Mouse (Mus musculus) hindbrain, postnatal 0 days (tissue): ENCODE results near the gene Casq2. TPM values are rescaled to one million over a fixed set of nuclear protein-coding genes. Genes with fewer than 3 reads are reported as not detected.

Experiments
- ATAC-seq: fragments of 200-750 bp; cut with Nextera tagmentation; 2 replicates; pipeline ENCODE4 v1.8.0; 2017; ENCODE audit warnings: mild to moderate bottlenecking, moderate TSS enrichment, moderate library complexity
- DNase-seq: peaks from one replicate; pipeline ENCODE4 v3.0.0-alpha.2; 2015; ENCODE audit warnings: low spot score
- H3K27ac ChIP-seq: fragments of 300-500 bp; sonication (generic); 2 replicates; pipeline ENCODE4 v1.5.1; 2014; ENCODE audit warnings: mild to moderate bottlenecking
- H3K27me3 ChIP-seq: fragments of 300-500 bp; sonication (generic); 2 replicates; pipeline ENCODE4 v1.6.1; 2014; ENCODE audit warnings: low read length, mixed read lengths; ENCODE audit not compliant: insufficient read depth
- H3K36me3 ChIP-seq: fragments of 300-500 bp; sonication (generic); 2 replicates; pipeline ENCODE4 v1.6.1; 2014; ENCODE audit warnings: low read length, mixed read lengths; ENCODE audit not compliant: insufficient read depth
- H3K4me1 ChIP-seq: fragments of 300-500 bp; sonication (generic); 2 replicates; pipeline ENCODE4 v1.6.1; 2014; ENCODE audit warnings: antibody characterized with exemption, low read length, mixed read lengths; ENCODE audit not compliant: insufficient read depth
- H3K4me2 ChIP-seq: fragments of 300-500 bp; sonication (generic); 2 replicates; pipeline ENCODE4 v1.6.1; 2014; ENCODE audit warnings: low read depth, mild to moderate bottlenecking, low read length, moderate library complexity, mixed read lengths
- H3K4me3 ChIP-seq: fragments of 300-500 bp; sonication (generic); 2 replicates; pipeline ENCODE4 v1.5.1; 2014; ENCODE audit warnings: low read length
- H3K9ac ChIP-seq: fragments of 300-500 bp; sonication (generic); replicated peaks from 2 replicates; pipeline ENCODE4 v1.6.1; 2014; ENCODE audit warnings: mild to moderate bottlenecking, low read length, moderate library complexity, mixed read lengths
- H3K9me3 ChIP-seq: fragments of 300-500 bp; sonication (generic); 2 replicates; pipeline ENCODE4 v1.6.1; 2016; ENCODE audit warnings: low read length, mixed read lengths
- CTCF ChIP-seq: IDR thresholded peaks from 2 replicates; pipeline ENCODE4 v1.5.1; 2016; ENCODE audit warnings: antibody characterized with exemption, control low read depth, low read depth
- WGBS: fragments of 180-500 bp; shearing (Covaris S2); extraction: QIAGEN DNeasy Blood & Tissue Kit; methylation state at CpG from one replicate; pipeline ENCODE4 v1.1.7; 2014; 5-methylcytosine and 5-hydroxymethylcytosine counted together
- polyA plus RNA-seq: library from polyadenylated mRNA; unstranded; fragments of >200 nt; fragmentation: Nextera tagmentation; extraction: Ambion mirVana; gene quantifications from 2 replicates; pipeline ENCODE4 v1.2.1, GENCODE M21; 2015
- total RNA-seq: library from RNA; depleted of rRNA; stranded (reverse); fragments of >200 nt; gene quantifications from 2 replicates; pipeline ENCODE4 v1.2.3, GENCODE M21; 2014

Casq2 gene
- total and polyA plus RNA-seq, 2 experiments from 2014 or later, result 0.56 to 1.4 TPM

DNA sequence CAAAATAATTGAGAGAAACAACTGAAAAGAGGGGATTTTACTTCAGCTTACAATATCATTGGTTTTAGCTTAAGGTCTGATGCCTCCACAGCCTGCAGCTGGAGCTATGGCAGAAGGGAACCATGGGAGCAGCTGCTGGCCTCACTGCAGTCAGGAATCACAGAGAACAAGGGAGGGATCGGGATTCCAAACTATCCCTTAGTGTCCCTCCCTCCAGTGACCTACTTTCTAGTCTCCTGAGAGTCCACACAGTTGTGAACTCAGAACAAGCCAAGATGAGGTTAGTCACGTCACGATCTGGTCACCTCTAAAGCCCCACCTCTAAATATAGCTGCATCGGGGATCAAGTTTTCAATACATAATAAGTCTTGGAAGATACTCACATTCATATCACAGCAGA, 61.0 kb downstream of the Casq2 start:
- ATAC-seq, result 0 out of 2 replicates have a peak, but pooled peaks have one; percentile 35
- TF ChIP-seq CTCF, result no peak
- 0 out of 2 replicates have a peak, but pooled peaks cover 4% of the 10 kb centered on the region for H3K4me1 ChIP-seq

GRCm38 (mm10) chr3:102149941-102150340, 63.7 kb downstream of the Casq2 start:
- Histone ChIP-seq H3K4me1 (0 out of 2 replicates have a peak, but pooled peaks cover 4% of the 10 kb centered on the region), H3K9ac (no peak overlapping the region), H3K9me3 (no peaks in the 10 kb centered on the region), H3K36me3 (no peaks in the 10 kb centered on the region), H3K27ac (no peak overlapping the region), H3K27me3 (no peaks in the 10 kb centered on the region), H3K4me2 (no peak overlapping the region), H3K4me3 (no peak overlapping the region)
- 60% methylated on average over 7 of the region's 7 CpGs for WGBS
- no peak for DNase-seq
- TF ChIP-seq CTCF, result no peak
- no peak for ATAC-seq

More for the DNA sequence above, 61.0 kb downstream of the Casq2 start:
- Histone ChIP-seq H3K4me2 (no peak overlapping the region), H3K4me3 (no peak overlapping the region), H3K9me3 (no peaks in the 10 kb centered on the region), H3K27me3 (no peaks in the 10 kb centered on the region), H3K27ac (no peak overlapping the region), H3K36me3 (no peaks in the 10 kb centered on the region), H3K9ac (no peak overlapping the region)
- WGBS, result 63% methylated on average over 4 of the region's 4 CpGs
- no peak for DNase-seq

DNA sequence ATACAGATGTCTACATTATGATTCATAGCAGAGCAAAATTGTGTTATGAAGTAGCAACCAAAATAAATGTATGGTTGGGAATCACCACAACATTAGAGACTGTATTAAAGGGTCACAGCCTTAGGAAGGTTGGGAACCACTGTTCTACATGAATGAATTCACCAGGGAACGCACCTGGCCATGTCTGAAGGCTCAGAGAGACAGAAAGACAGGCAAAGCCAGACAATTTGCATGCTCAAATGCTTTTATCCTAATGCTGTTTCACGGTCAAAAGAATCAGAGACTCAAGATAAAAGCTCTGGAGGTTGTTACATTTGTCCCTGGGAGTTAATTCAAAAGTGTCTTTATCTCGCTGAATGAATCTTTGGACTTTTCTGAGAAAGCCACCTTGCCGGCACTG, 65.6 kb downstream of the Casq2 start:
- ATAC-seq (no peak), DNase-seq (no peak)
- H3K4me2 ChIP-seq, result no peak overlapping the region
- H3K9ac ChIP-seq, result no peak overlapping the region
- no peaks in the 10 kb centered on the region for H3K27me3 ChIP-seq
- 0 out of 2 replicates have a peak, but pooled peaks cover under 1% of the 10 kb centered on the region for H3K4me1 ChIP-seq
- no peak overlapping the region for H3K4me3 ChIP-seq
- no peaks in the 10 kb centered on the region for H3K9me3 ChIP-seq
- no peak for TF ChIP-seq CTCF
- no peaks in the 10 kb centered on the region for H3K36me3 ChIP-seq
- 39% methylated on average over 4 of the region's 4 CpGs for WGBS
- no peak overlapping the region for H3K27ac ChIP-seq

DNA sequence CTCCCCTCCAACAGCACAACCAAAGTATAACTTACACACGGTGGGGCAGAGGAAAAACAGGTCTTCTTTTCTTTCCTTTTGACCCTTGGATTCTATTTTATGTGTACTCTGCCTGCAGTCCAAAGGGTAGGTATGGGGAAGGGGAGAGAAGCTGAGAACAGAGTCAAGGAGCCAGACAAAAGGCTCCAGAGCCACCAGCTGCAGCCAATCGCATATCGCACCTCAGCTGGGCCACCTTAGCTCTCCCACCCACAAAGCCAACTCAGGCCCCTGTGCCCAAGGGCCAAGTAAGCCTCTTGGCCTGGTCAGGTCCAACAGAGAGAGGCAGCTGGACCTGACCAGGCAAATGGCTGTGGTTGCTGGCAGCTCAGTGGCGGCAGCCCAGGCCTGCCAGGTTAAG, 66.3 kb downstream of the Casq2 start:
- no peak overlapping the region for H3K27ac ChIP-seq
- H3K9ac ChIP-seq, result no peak overlapping the region
- no peak for ATAC-seq
- H3K4me1 ChIP-seq, result no peaks in the 10 kb centered on the region
- H3K27me3 ChIP-seq, result no peaks in the 10 kb centered on the region
- DNase-seq, result no peak
- 39% methylated on average over 4 of the region's 4 CpGs for WGBS
- H3K36me3 ChIP-seq, result no peaks in the 10 kb centered on the region
- no peak overlapping the region for H3K4me3 ChIP-seq
- H3K9me3 ChIP-seq, result no peaks in the 10 kb centered on the region
- no peak overlapping the region for H3K4me2 ChIP-seq
- TF ChIP-seq CTCF, result no peak

GRCm38 (mm10) chr3:102152872-102153271, 66.7 kb downstream of the Casq2 start:
- Histone ChIP-seq H3K4me2 (no peak overlapping the region), H3K4me1 (no peaks in the 10 kb centered on the region), H3K9ac (no peak overlapping the region), H3K9me3 (no peaks in the 10 kb centered on the region), H3K27me3 (no peaks in the 10 kb centered on the region), H3K27ac (no peak overlapping the region), H3K4me3 (no peak overlapping the region), H3K36me3 (no peaks in the 10 kb centered on the region)
- TF ChIP-seq CTCF, result no peak
- ATAC-seq, result no peak
- whole genome bisulfite sequencing, result 35% methylated on average over 4 of the region's 4 CpGs
- no peak for DNase-seq

DNA sequence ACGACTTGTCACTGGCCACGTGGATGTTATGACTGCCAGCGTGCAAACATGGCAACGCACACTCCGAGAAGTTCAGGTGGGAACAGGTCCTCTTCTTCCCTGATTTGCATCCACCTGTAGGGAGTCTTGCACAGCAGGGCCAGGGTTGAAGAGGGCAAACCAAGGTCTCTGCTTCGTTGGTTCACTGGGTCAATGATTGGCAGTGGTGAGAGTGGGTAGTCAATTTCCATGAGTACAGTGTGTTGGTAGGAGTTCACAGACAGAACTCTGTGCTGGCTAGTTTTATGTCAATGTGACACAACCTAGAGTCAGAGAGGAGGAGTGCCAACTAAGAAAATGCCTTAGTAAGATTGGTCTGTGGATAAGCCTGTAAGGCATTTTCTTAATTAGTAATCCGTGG, 67.9 kb downstream of the Casq2 start:
- Histone ChIP-seq H3K9me3 (no peaks in the 10 kb centered on the region), H3K36me3 (no peaks in the 10 kb centered on the region), H3K4me1 (no peaks in the 10 kb centered on the region), H3K27ac (no peak overlapping the region), H3K27me3 (no peaks in the 10 kb centered on the region), H3K4me2 (no peak overlapping the region), H3K9ac (no peak overlapping the region), H3K4me3 (no peak overlapping the region)
- ATAC-seq (no peak), DNase-seq (no peak)
- no peak for TF ChIP-seq CTCF
- 77% methylated on average over 7 of the region's 7 CpGs for WGBS

- no peak for DNase-seq
- WGBS, result 93% methylated on average over 7 of the region's 7 CpGs
- peaks cover 7% of the 10 kb centered on the region for H3K36me3 ChIP-seq
- no peak for TF ChIP-seq CTCF
- H3K27me3 ChIP-seq, result no peaks in the 10 kb centered on the region
- H3K4me2 ChIP-seq, result no peak overlapping the region
- no peaks in the 10 kb centered on the region for H3K9me3 ChIP-seq
- H3K9ac ChIP-seq, result no peak overlapping the region
- H3K4me1 ChIP-seq, result peaks cover 5% of the 10 kb centered on the region; the same call in 1 of the 2 replicates
- H3K27ac ChIP-seq, result no peak overlapping the region
- H3K4me3 ChIP-seq, result no peak overlapping the region
- no peak for ATAC-seq
Measured at GRCm38 (mm10) chr3:102156737-102157136, 70.5 kb downstream of the Casq2 start.
